Mouse (Mus musculus): ENCODE data around the gene Ptprh.

- no peak for TF ChIP-seq RCOR1 (conservative IDR thresholded peaks at IDR 0.05; ENCODE audit: low read depth, low read length)
- TF ChIP-seq POLR2A (IDR thresholded peaks at IDR 0.05; ENCODE audit: low read depth, low read length), result no peak
- TF ChIP-seq CTCF (conservative IDR thresholded peaks at IDR 0.05 in 1 of 2, IDR thresholded peaks at IDR 0.05 in 1 of 2; ENCODE audit: low read depth in 2 of 2, low read length in 2 of 2), result peak in 1 of 2 experiments; percentile 31; a peak in 3 of 4 replicates
- TF ChIP-seq NRF1 (IDR thresholded peaks at IDR 0.05; ENCODE audit: low read depth, low read length), result no peak
- no peak for TF ChIP-seq ZKSCAN1 (IDR thresholded peaks at IDR 0.05; ENCODE audit: borderline replicate concordance, low read depth, low read length)
- no peak for TF ChIP-seq E2F4 (IDR thresholded peaks at IDR 0.05; ENCODE audit: insufficient replicate concordance, low read depth, low read length)
- TF ChIP-seq CHD1 (IDR thresholded peaks at IDR 0.05; ENCODE audit: low read depth, low read length), result no peak
Observed at GRCm38 (mm10) chr7:4562660-4563059, 41.2 kb downstream of the Ptprh start.
